Mouse (Mus musculus): ENCODE measurements at regions not wholly inside any gene's neighbourhood (a gene's known extent, or its start where the extent isn't known, plus 50 kb on each side); places are given as distances from the start of the nearest gene placed in this dataset.

- TF ChIP-seq CTCF (IDR thresholded peaks at IDR 0.05; ENCODE audit: low read depth) (no peak), EP300 (IDR thresholded peaks at IDR 0.05; ENCODE audit: low read depth) (no peak)
These were observed 369.9 kb upstream of the Nudt12 start for GRCm38 (mm10) chr17:59383107-59383438.

Measured in liver, embryonic 14.5 days (tissue).